Mouse (Mus musculus) lung, embryonic 15.5 days (tissue): ENCODE measurements around the gene Rbfox2. TPM values are rescaled to one million over a fixed set of nuclear protein-coding genes. Genes with fewer than 3 reads are reported as not detected.
"Not testable (repeated sequence)": the region's sequence is repeated elsewhere in the genome, so short reads cannot be mapped to it uniquely, and the experiment has no call there.

Experiments
- ATAC-seq: fragments of 200-750 bp; cut with Nextera tagmentation; 2 replicates; pipeline ENCODE4 v1.8.0; 2017; ENCODE audit warnings: moderate number of reproducible peaks, borderline replicate concordance; ENCODE audit not compliant: low FRiP score, low TSS enrichment; ENCODE audit errors: extremely low read depth
- H3K27ac ChIP-seq: fragments of 300-500 bp; sonication (generic); 2 replicates; pipeline ENCODE4 v1.5.1; 2015; ENCODE audit warnings: moderate library complexity, mild to moderate bottlenecking, inconsistent platforms
- H3K27me3 ChIP-seq: fragments of 300-500 bp; sonication (generic); 2 replicates; pipeline ENCODE4 v1.6.1; 2015; ENCODE audit warnings: inconsistent platforms
- H3K36me3 ChIP-seq: fragments of 300-500 bp; sonication (generic); 2 replicates; pipeline ENCODE4 v1.6.1; 2015; ENCODE audit warnings: inconsistent platforms
- H3K4me1 ChIP-seq: fragments of 300-500 bp; sonication (generic); 2 replicates; pipeline ENCODE4 v1.6.1; 2015; ENCODE audit warnings: inconsistent platforms
- H3K4me2 ChIP-seq: fragments of 300-500 bp; sonication (generic); 2 replicates; pipeline ENCODE4 v1.6.1; 2015; ENCODE audit warnings: inconsistent platforms, mild to moderate bottlenecking, moderate library complexity
- H3K4me3 ChIP-seq: fragments of 300-500 bp; sonication (generic); 2 replicates; pipeline ENCODE4 v1.5.1; 2015; ENCODE audit warnings: mild to moderate bottlenecking, inconsistent platforms
- H3K9ac ChIP-seq: fragments of 300-500 bp; sonication (generic); 2 replicates; pipeline ENCODE4 v1.6.1; 2015; ENCODE audit warnings: inconsistent platforms
- H3K9me3 ChIP-seq: fragments of 300-500 bp; sonication (generic); 2 replicates; pipeline ENCODE4 v1.6.1; 2016; ENCODE audit warnings: inconsistent platforms
- WGBS: fragments of 180-500 bp; shearing (Covaris S2); methylation state at CpG from one replicate; pipeline ENCODE4 v1.1.7; 2015; 5-methylcytosine and 5-hydroxymethylcytosine counted together
- polyA plus RNA-seq: library from polyadenylated mRNA; unstranded; fragments of >200 nt; fragmentation: Nextera tagmentation; extraction: Ambion mirVana; gene quantifications from 2 replicates; pipeline ENCODE4 v1.2.1, GENCODE M21; 2015

The Rbfox2 gene
- polyA plus RNA-seq, 1 experiment from 2014 or later, result 41.8 TPM

DNA sequence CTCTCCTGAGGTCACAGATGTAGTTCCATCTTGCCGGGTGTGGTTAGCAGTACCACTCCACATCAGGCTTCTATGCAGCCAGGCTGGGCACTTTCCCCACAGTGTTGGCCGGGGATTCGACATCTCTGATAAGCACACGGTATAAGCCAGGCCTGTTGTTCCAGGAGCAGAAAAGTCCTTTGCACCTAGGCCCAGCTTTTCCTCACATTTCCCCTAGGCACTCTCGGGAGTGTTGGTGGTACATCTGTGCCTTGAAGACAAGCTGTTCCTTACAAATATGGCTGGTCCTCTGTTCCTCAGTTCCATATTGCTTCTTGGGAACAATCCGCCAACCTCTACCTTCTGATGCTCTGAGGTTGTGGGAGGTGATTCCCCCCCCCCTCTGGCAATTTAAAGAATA lies 240.6 kb downstream of the Rbfox2 start:
- no peak overlapping the region for H3K9ac ChIP-seq

GRCm38 (mm10) chr15:77065259-77065852 lies 241.4 kb downstream of the Rbfox2 start:
- Histone ChIP-seq H3K36me3 (no peaks in the 10 kb centered on the region), H3K9ac (no peak overlapping the region), H3K4me1 (no peaks in the 10 kb centered on the region), H3K27me3 (no peaks in the 10 kb centered on the region), H3K27ac (no peak overlapping the region), H3K4me3 (no peak overlapping the region), H3K4me2 (no peak overlapping the region), H3K9me3 (no peaks in the 10 kb centered on the region)
- no peak for ATAC-seq
- 83% methylated on average over 6 of the region's 6 CpGs for WGBS

More for the DNA sequence above, 240.6 kb downstream of the Rbfox2 start:
- Histone ChIP-seq H3K9me3 (no peaks in the 10 kb centered on the region), H3K27ac (no peak overlapping the region), H3K27me3 (no peaks in the 10 kb centered on the region), H3K4me1 (no peaks in the 10 kb centered on the region), H3K4me3 (no peak overlapping the region), H3K4me2 (no peak overlapping the region), H3K36me3 (no peaks in the 10 kb centered on the region)
- no peak for ATAC-seq
- WGBS, result 59% methylated on average over 6 of the region's 6 CpGs

DNA sequence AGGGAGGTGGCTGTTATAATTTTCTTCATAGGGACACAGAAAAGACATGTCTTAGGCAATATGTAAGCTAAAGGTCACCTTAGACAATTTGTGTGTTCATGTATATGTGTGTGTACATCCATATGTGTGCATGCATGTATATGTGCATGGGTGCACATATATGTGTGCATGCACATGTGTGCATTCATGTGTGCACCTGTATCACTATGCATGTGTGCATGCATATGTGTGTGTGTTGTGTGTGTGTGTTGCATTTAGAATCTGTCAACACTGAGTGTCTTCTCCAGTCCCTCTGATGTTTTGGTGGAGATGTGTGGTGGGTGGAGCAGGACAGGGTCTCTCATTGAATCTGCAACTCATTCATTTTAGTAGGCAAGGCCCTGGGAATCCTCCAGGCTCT lies 244.1 kb downstream of the Rbfox2 start:
- Histone ChIP-seq H3K4me3 (no peak overlapping the region), H3K4me2 (no peak overlapping the region), H3K4me1 (no peaks in the 10 kb centered on the region), H3K9me3 (no peaks in the 10 kb centered on the region), H3K9ac (no peak overlapping the region), H3K36me3 (no peaks in the 10 kb centered on the region), H3K27ac (no peak overlapping the region), H3K27me3 (no peaks in the 10 kb centered on the region)
- ATAC-seq, result no peak

DNA sequence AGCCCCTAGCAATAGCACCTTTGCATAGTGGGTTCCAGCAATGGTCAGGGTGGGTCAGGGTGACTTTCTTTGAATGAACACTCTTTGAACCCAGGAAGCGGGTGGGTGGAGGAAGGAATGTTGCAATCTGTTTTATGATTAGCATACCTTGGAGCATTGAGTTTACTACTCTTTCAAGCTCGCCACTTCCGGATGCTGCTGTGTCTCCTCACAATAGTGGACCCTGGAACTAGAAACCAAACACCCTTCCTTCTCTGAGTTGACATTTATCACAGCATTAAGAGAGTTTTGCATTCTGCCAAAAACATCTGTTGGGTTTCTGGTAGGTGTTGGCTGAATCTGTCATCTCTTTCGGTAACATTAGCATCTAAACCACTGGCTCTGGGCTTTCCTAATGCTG lies 247.4 kb downstream of the Rbfox2 start:
- H3K4me3 ChIP-seq, H3K9me3 ChIP-seq, H3K9ac ChIP-seq, H3K27ac ChIP-seq, H3K36me3 ChIP-seq, ATAC-seq, H3K4me2 ChIP-seq, H3K27me3 ChIP-seq: not testable (repeated sequence)
- H3K4me1 ChIP-seq, result peaks cover 14% of the 10 kb centered on the region
- WGBS, result 82% methylated on average over 4 of the region's 4 CpGs

DNA sequence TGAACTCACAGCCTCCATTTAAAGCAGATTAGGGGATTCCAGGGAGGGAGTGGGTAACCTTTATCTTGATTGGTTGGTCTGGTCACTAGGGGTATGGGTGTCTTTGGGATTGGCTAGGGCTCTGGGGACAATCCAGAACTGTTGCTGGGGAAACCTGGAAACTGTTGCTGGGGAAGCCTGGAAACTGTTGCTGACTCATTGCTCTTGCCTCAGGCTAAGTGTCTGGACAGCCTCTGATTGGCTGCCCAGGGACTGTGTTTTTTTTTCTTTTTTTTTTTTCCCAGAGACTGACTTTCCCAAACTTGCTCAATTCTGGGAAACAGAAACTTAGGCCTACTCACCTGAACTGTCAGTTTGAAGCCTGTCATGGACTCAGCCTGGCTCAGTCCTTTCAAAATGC lies 248.2 kb downstream of the Rbfox2 start:
- no peaks in the 10 kb centered on the region for H3K36me3 ChIP-seq
- no peaks in the 10 kb centered on the region for H3K9me3 ChIP-seq
- H3K9ac ChIP-seq, result no peak overlapping the region
- no peak overlapping the region for H3K27ac ChIP-seq
- ATAC-seq, result no peak
- H3K27me3 ChIP-seq, result no peaks in the 10 kb centered on the region
- H3K4me3 ChIP-seq, result no peak overlapping the region
- no peak overlapping the region for H3K4me2 ChIP-seq
- peaks cover 14% of the 10 kb centered on the region for H3K4me1 ChIP-seq

DNA sequence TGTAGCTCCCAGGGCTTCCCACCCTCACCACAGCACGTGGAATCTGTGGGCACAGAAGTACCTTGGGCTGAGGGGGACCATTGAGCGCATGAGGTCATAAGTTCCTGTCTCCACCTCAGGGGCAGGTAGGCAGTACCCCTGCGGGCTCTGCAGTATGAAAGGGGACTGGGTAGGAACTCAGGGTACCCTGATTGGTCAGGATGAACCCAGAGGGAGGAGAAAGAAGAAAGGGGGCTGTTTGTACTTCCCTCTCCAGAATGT lies 250.1 kb downstream of the Rbfox2 start:
- Histone ChIP-seq H3K4me1 (peaks cover 14% of the 10 kb centered on the region), H3K9ac (no peak overlapping the region), H3K27ac (peak overlapping the region; percentile 67), H3K4me3 (no peak overlapping the region), H3K36me3 (no peaks in the 10 kb centered on the region), H3K27me3 (no peaks in the 10 kb centered on the region), H3K9me3 (no peaks in the 10 kb centered on the region), H3K4me2 (no peak overlapping the region)
- peak; percentile 56; the same call in 1 of the 2 replicates for ATAC-seq
- 12% methylated on average over 3 of the region's 3 CpGs for WGBS

GRCm38 (mm10) chr15:77056001-77056790 lies 250.6 kb downstream of the Rbfox2 start:
- H3K9ac ChIP-seq, result no peak overlapping the region

DNA sequence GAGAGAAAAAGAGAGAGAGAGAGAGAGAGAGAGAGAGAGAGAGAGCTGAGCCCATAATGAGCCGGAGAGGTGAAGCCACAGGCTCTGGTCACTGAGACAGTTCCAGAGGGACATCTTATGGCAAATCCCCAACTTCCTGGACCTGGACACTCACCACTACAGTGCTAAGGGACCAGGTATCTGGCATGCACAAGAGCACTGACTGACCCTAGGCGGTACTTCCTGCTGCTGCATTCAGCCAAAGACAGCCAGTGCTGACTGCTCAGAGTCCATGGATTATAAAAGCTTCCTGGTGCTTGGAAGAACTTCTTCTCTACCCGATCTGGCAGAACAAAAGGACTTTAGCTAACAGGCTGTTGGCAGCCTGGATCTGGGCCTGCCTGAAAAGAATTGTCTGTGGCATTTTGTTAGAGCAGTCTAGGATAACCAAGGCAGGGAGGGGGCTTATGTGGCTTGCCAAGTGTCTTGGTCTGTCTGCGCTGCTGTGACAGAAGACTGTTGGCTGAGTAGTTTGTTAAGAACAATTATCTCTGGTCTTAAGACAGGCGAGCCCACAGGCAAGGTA lies 252.1 kb downstream of the Rbfox2 start:
- H3K4me2 ChIP-seq, result no peak overlapping the region
- H3K4me3 ChIP-seq, result no peak overlapping the region
- H3K4me1 ChIP-seq, result peaks cover 14% of the 10 kb centered on the region
- no peaks in the 10 kb centered on the region for H3K27me3 ChIP-seq
- H3K9me3 ChIP-seq, result no peaks in the 10 kb centered on the region
- no peak overlapping the region for H3K27ac ChIP-seq
- H3K36me3 ChIP-seq, result no peaks in the 10 kb centered on the region
- H3K9ac ChIP-seq, result no peak overlapping the region
- no peak for ATAC-seq
- WGBS, result 61% methylated on average over 5 of the region's 5 CpGs

More at GRCm38 (mm10) chr15:77056001-77056790, 250.6 kb downstream of the Rbfox2 start:
- Histone ChIP-seq H3K4me1 (peaks cover 14% of the 10 kb centered on the region), H3K27ac (peak overlapping the region; percentile 67), H3K27me3 (no peaks in the 10 kb centered on the region), H3K4me3 (no peak overlapping the region), H3K4me2 (no peak overlapping the region), H3K9me3 (no peaks in the 10 kb centered on the region), H3K36me3 (no peaks in the 10 kb centered on the region)
- peak; percentile 70 for ATAC-seq
- WGBS, result 11% methylated on average over 6 of the region's 6 CpGs

DNA sequence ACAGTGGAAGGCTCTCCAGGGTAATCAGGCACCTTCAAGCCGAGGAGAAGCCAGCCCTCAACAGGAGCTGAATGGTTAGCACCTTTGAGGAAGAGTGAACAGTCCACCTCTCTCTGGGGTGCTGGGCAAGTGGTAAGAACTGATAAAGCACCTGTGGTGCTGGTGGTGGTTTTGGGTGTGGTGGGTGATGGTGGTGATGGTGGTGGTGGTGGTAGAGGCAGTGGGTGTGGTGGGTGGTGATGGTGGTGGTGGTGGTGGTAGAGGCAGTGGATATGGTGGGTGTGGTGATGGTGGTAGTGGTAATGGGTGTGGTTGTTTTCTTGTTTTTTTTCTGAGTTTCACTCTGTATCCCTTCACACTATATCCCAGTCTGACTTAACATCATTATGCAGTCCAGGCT lies 253.8 kb downstream of the Rbfox2 start:
- H3K4me1 ChIP-seq, result peaks cover 14% of the 10 kb centered on the region
- no peaks in the 10 kb centered on the region for H3K36me3 ChIP-seq
- no peak overlapping the region for H3K27ac ChIP-seq

GRCm38 (mm10) chr15:77052176-77052575 lies 254.6 kb downstream of the Rbfox2 start:
- no peak for ATAC-seq

More for the DNA sequence above, 253.8 kb downstream of the Rbfox2 start:
- Histone ChIP-seq H3K4me3 (no peak overlapping the region), H3K9ac (no peak overlapping the region), H3K4me2 (no peak overlapping the region), H3K9me3 (no peaks in the 10 kb centered on the region), H3K27me3 (no peaks in the 10 kb centered on the region)
- 80% methylated on average over 1 of the region's 1 CpGs for WGBS
- no peak for ATAC-seq

DNA sequence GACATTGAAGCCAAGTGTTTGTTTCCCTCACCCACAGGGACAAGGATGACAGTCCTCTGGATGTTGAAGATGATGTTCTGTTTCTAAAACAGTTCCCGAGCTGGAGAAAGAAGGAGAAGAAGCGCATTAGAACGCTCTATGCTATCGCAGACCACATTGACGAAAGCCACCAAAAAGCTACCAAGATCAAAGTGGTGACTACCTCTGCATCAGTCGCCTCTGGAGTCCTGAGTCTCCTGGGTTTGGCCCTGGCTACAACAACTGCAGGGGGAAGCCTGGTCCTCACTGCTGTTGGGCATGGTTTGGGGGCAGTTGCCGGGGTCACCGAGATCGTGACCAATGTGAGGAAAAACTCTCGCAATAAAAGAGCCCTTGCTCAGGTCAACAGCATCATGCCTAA lies 256.2 kb downstream of the Rbfox2 start, which contains the start of gene Mb:
Gene Mb (minus strand): TSS at position 101 of the 400 bp plus-strand sequence.
- Histone ChIP-seq H3K27ac (no peak within 1 kb of the TSS), H3K4me2 (no peak within 1 kb of the TSS), H3K36me3 (no peaks in the 10 kb centered on the region), H3K4me3 (no peak within 1 kb of the TSS), H3K4me1 (0 out of 2 replicates have a peak, but pooled peaks cover 3% of the 10 kb centered on the region), H3K27me3 (no peaks in the 10 kb centered on the region), H3K9ac (no peak within 1 kb of the TSS), H3K9me3 (no peaks in the 10 kb centered on the region)
- WGBS, result 86% methylated on average over 10 of the region's 10 CpGs
- no peak for ATAC-seq

More at GRCm38 (mm10) chr15:77052176-77052575, 254.6 kb downstream of the Rbfox2 start:
- H3K36me3 ChIP-seq, result no peaks in the 10 kb centered on the region
- no peak overlapping the region for H3K27ac ChIP-seq
- no peak overlapping the region for H3K4me2 ChIP-seq
- H3K9me3 ChIP-seq, result no peaks in the 10 kb centered on the region
- no peak overlapping the region for H3K9ac ChIP-seq
- no peaks in the 10 kb centered on the region for H3K27me3 ChIP-seq
- no peak overlapping the region for H3K4me3 ChIP-seq
- H3K4me1 ChIP-seq, result peaks cover 10% of the 10 kb centered on the region
- WGBS, result 29% methylated on average over 1 of the region's 1 CpGs

GRCm38 (mm10) chr15:77045609-77046008 lies 261.2 kb downstream of the Rbfox2 start:
- Histone ChIP-seq H3K4me3 (no peak overlapping the region), H3K27me3 (no peaks in the 10 kb centered on the region), H3K9me3 (no peaks in the 10 kb centered on the region), H3K36me3 (no peaks in the 10 kb centered on the region), H3K4me2 (no peak overlapping the region), H3K4me1 (no peaks in the 10 kb centered on the region), H3K9ac (no peak overlapping the region), H3K27ac (no peak overlapping the region)
- WGBS, result 45% methylated on average over 10 of the region's 10 CpGs
- ATAC-seq, result no peak
